Mouse (Mus musculus) cerebellum, adult (tissue): ENCODE data around the gene Grid1.

Experiments used
- ATAC-seq: cut with Nextera tagmentation; 2 replicates; pipeline ENCODE4 v1.9.2; 2017; ENCODE audit warnings: mild to moderate bottlenecking, moderate library complexity, mixed read lengths; ENCODE audit not compliant: insufficient number of reproducible peaks, low FRiP score, low TSS enrichment

Grid1 gene

GRCm38 (mm10) chr14:35574489-35574888, 754.6 kb downstream of the Grid1 start:
- ATAC-seq, result no peak

- no peak for ATAC-seq
These were observed 755.4 kb downstream of the Grid1 start for GRCm38 (mm10) chr14:35575285-35575684.

- ATAC-seq, result no peak
These were observed 805.8 kb downstream of the Grid1 start for GRCm38 (mm10) chr14:35625749-35626148.
